Mouse (Mus musculus) cerebellum, postnatal 25 days (tissue): Measurements from ENCODE around the gene Eid3.
A peak's percentile ranks its signal among the peaks of the same experiment; 100 is the strongest.

Source experiments
- DNase-seq, 2 experiments: peaks; one replicate each; pipeline ENCODE4 v3.0.0; 2021; ENCODE audit warnings: mixed read lengths in 2 of 2

Eid3 gene

DNA sequence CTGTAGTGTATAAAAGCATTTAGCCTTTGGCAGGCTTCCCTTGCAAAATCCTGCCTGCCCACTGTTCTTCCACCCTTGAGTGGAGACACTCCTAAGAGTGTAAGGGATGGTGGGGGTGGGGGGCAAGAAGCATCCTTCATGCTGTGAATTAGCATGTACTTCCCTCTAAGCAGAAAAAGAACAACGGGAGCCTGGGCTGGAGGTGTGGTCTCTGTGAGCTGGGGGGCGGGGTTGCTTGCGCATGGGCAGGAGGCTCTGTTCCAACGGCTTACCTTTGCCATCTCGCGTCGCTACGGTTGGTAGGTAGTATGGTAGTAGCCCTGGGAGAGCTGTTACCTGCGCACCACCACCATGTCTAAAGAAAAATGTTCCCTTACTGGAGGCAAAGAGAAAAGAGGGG is at the start of gene Eid3:
Gene Eid3, plus strand, starts transcription at position 271 of the 400 bp plus-strand sequence.
- peak in 1 of 2 experiments; percentile 43 for DNase-seq

- DNase-seq: no peak
These were observed 48.9 kb upstream of the Eid3 start for GRCm38 (mm10) chr10:82817514-82817913.

DNA sequence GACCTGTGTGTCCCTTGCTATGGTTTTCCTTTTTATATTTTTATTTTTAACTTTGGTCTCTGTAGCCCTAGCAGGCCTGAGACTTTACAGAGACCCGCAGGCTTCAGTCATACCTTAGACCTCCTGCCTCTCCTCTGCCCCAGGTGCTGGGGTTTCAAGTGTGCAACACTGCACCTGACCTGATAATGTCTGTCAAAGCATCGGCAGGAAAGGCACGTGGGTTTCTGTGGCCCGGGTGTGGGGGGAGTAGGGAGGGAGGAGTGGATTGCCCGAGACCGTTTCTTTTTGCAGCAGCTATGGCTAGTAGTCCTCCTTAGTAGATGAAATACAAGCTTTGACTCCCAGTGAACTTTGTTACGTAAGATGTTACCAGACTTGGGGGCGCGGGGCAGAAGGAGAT is 48.5 kb upstream of the Eid3 start:
- DNase-seq: no peak

DNA sequence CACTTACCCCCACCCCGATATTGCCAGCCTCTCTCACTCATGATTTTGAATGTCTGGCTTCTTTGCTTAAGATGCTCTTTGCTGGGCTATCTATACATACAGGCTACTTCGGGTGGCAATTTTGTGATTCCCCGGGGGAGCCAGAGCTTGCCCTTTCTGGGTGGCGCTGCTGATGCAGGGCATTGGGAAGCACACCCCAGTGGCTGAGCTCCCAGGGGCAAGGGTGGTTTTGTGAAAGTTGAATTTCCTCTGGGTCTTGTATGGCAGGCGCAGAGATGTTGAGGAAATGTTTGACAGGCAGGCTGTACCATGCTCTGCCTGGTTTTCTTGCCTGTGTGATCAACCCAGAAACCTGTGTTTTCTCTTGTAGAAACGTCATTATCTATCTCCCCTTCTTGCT is 47.8 kb upstream of the Eid3 start:
- no peak for DNase-seq

- no peak for DNase-seq
These were observed 43.2 kb upstream of the Eid3 start for GRCm38 (mm10) chr10:82823108-82823778.

DNA sequence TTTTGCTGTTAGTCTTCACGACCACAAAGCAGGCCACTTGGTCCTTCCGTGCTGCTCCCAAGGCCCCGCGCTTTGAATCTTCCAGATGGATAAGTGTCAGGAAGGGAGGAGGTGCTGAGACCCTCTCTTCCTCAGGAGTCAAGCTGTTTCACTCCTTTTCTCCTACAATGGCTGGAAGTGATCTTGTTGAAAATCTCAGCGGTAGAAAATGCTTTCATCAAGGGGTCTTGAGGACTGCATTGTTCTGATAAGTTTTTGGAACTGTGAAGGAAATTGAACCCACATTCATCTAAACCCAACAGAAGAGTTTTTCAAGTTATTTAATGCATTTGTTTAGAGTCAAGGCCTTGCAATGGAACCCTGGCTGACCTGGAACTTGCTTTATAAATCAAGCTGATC is 42.6 kb upstream of the Eid3 start:
- DNase-seq: no peak

DNA sequence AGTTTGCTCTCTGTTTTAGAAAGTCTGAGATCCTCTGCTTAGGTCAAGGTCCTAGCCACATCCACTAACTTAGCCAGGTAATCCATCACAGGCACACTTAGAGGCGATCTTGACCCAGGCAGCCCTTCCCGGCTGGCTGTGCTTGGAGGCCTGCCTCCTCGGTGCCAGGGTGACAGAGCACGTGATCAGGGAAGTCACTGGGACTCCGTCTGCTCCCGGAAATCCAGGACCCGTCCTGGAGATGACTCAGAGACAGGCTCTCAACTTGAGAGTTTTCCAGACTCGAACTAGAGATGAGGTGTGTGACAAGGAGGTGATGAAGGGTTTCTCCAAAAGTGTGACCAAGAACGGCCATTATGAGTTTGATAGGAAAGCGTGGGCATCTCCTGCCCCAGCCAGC is 41.9 kb upstream of the Eid3 start:
- DNase-seq: no peak

- no peak for DNase-seq
These were observed 39.9 kb upstream of the Eid3 start for GRCm38 (mm10) chr10:82826516-82826915.

GRCm38 (mm10) chr10:82833926-82834325 is 32.5 kb upstream of the Eid3 start, which contains the start of gene Txnrd1:
Gene Txnrd1 (plus strand): TSS chr10:82833951.
- DNase-seq: no peak

GRCm38 (mm10) chr10:82835898-82836297 is 30.5 kb upstream of the Eid3 start:
- no peak for DNase-seq

GRCm38 (mm10) chr10:82838390-82838789 is 28.0 kb upstream of the Eid3 start:
- DNase-seq: no peak

DNA sequence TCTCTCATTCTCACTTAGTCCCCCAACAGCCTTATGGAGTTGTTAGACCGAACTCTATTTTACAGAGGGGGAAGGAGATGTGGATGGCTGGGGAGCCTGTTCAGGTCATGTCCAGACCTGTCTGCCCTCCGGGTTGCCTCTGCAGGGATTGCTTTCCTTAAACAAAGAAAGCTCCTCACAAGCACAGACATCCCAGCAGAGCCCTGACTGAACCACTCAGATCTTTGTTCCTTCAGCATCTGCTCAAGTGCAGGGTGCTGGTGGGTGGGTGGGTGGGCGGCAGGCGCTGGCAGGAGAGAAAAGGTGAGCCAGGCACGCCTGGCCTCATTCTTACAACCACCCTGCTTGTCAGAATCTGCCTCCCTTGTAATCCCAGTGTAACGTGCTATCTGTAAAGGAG is 22.3 kb upstream of the Eid3 start:
- no peak for DNase-seq

- no peak for DNase-seq
These were observed 21.7 kb upstream of the Eid3 start for GRCm38 (mm10) chr10:82844731-82845130.

GRCm38 (mm10) chr10:82847821-82848459 is 18.5 kb upstream of the Eid3 start:
- no peak for DNase-seq

DNA sequence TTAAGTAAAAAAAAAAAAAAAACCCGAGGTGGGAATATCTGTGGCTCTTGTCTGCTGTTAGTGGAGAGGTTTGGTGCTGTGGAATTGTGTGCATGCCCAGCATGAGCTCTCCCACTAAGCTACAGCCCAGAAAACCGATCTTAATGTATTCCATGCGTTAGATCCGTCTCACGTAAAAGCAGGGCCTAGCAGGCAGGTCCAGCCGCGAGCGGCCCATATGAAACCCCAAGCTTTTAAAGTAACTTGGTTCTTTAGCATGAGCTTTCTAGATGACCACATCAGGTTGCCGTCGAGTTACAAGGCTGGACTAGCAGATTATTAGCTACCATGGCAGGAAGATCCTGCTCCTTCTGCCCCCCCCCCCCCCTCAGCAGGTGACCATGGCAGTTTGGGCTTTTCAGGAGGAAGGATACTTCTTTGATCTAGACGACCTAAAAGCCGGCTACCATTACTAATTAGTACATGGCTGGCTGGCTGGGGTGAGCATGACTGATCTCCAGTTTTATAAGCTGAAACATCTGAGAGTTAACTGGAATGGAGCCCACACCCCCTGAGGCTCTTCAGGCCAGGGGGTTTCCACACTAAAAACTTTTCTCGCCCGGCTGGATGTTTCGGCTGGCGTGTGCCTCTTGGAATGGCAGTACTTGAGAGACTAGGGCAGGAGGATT is 16.6 kb upstream of the Eid3 start:
- DNase-seq: no peak

DNA sequence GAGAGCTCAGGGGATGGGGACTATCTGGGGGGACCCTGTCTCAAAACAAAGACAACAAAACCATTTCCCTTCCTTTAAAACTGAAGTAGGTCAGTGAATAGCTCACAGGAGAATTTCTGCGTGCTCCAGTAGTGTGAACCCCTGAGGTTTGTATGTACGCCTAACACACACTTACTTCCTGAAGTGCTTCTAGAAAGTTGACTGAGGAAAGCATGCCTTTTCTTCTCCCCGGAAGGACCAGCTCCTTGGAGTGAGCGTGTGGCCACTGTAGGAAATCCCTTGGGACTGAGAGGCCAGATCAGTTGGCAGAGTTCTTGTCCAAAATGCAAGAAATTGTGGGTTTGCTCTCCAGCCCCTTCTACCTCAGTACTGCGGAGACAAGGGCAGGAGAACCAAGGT is 16.1 kb upstream of the Eid3 start:
- no peak for DNase-seq

GRCm38 (mm10) chr10:82851751-82852150 is 14.7 kb upstream of the Eid3 start:
- DNase-seq: no peak

DNA sequence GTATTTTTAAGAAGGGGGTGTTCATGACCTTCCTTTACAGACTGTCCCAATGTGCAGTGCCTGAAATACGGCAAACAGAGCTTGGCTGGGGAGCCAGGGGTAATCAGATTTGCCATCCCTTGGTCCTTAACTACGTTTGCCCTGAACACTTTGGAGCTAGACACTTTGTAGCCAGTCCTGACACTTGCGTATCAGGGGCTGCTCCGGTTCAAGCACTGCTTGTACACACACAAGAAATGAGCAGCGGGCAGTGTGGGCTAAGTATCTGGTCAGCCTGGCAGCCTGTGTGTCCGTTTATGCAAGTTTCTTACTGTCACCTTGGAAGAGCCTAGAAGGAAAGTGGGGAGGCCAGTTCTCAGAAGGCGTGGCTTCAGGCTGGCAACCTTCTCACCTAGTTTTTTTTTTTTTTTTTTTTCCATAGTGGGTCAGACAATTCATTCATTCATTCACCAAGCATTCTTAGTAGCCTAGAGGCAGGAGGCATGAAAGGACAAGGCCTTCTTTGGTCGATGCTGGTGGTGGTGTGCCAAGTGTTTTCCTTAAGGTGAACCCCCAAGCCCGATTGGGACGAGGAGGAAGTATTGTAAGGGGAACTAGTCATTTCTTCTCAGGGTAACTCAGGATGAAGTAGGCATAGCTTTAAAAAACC is 8.3 kb upstream of the Eid3 start:
- DNase-seq: peak in 1 of 2 experiments; percentile 15

GRCm38 (mm10) chr10:82858691-82859532 is 7.5 kb upstream of the Eid3 start:
- DNase-seq: peak; percentile 94 to 95

- peak; percentile 42 to 46 for DNase-seq
These were observed 6.9 kb upstream of the Eid3 start for GRCm38 (mm10) chr10:82859533-82859915.

GRCm38 (mm10) chr10:82860181-82860928 is 6.1 kb upstream of the Eid3 start:
- peak; percentile 83 to 87 for DNase-seq

GRCm38 (mm10) chr10:82860929-82861315 is 5.5 kb upstream of the Eid3 start:
- peak; percentile 13 to 23 for DNase-seq
